Mouse (Mus musculus): ENCODE results near the gene Ubac2. TPM values are rescaled to one million over a fixed set of nuclear protein-coding genes. Genes with fewer than 3 reads are reported as not detected.

Ubac2 gene
- polyA plus RNA-seq, 1 experiment: 47.1 TPM

DNA sequence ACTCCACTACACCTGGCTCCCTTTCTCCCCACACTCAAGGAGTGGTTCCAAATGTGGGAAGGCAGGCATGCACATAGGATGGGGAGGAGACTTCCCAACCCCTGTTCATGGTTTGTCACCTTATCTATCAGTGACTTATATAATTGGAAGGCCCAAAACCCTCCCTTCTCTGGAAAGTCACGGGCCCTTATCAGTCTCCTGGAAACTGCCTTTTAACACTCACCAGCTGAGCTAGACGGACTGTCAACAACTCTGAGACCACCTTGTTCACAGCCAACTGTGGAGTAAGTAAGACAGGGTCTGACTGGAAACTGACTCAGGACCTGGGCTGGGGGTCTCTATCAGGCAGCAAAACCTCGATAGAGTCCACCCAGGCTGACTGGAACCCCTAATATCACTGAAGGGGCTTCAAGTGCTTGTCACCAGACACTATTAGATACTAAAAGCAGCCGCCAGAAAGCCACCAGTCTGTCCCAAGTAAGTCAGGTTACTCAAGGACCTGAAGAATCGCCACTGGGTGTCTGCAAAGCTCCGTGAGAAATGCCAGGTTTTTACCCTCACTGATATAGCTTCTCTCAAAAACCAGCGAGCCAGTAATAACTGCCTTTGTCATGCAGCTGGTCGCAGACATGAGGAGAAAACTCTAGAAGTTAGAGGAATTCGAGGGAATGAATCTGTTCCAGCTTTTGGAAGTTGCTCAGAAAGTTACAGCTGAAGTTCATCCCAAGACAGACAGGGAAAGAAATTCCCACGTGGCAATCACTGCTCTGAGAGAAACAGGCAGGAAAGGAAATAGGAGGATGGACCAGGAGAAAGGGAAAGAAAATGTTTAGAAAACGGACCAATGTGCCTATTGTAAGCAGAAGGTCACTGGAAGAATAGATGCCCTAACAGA is 190.6 kb downstream of the Ubac2 start:
- Histone ChIP-seq H3K4me1 (ENCODE audit: control insufficient read depth, insufficient read depth, low read length) (peaks cover 6% of the 10 kb centered on the region; the same call in 1 of the 2 replicates), H3K4me3 (replicated peaks; ENCODE audit: extremely low read depth, low read depth, low read length) (no peak overlapping the region)
- no peak for TF ChIP-seq CTCF (IDR thresholded peaks at IDR 0.05; ENCODE audit: insufficient read depth, low read length)
- no peak for TF ChIP-seq POLR2A (IDR thresholded peaks at IDR 0.05; ENCODE audit: borderline replicate concordance, extremely low read depth, low read depth, low read length)
- no peak for DNase-seq
- 41% methylated on average over 11 of the region's 11 CpGs for whole genome bisulfite sequencing

DNA sequence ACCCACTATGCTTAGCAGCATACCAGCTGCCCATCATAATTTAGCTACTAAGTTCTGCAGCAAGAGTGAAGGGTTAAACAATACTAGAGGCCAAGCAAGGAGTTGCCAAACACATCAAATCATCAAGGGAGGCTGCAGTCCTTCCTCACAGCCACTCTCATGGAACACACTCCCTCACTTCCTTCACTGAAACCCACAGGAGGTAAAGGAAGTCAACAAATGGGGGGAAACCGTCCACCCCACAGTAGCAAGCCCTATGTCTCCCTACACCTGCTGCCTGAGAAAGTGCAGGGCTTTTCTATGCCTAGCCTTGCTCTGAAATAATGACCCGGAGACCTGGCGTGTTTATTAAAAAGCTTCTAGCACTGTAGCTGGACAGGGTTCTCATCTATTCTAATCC is 191.5 kb downstream of the Ubac2 start:
- Histone ChIP-seq H3K4me1 (ENCODE audit: control insufficient read depth, insufficient read depth, low read length) (0 out of 2 replicates have a peak, but pooled peaks cover 6% of the 10 kb centered on the region), H3K4me3 (replicated peaks; ENCODE audit: extremely low read depth, low read depth, low read length) (no peak overlapping the region)
- 74% methylated on average over 3 of the region's 3 CpGs for WGBS
- no peak for TF ChIP-seq CTCF (IDR thresholded peaks at IDR 0.05; ENCODE audit: insufficient read depth, low read length)
- no peak for DNase-seq

Other genes starting within 250 kb of the Ubac2 start
- 62.3 and 73.3 TPM in 2 replicates for gene Dock9, start 80.8 kb upstream of the Ubac2 start, polyA plus RNA-seq (2012; rRNA removed)
- gene Gpr18, start 37.2 kb downstream of the Ubac2 start, polyA plus RNA-seq (2012; rRNA removed): 5.6 and 8.3 TPM in 2 replicates
- gene Gpr183, start 86.6 kb downstream of the Ubac2 start, polyA plus RNA-seq (2012; rRNA removed): 2.3 and 3.1 TPM in 2 replicates
- gene Timm8a2, start 156.1 kb downstream of the Ubac2 start, polyA plus RNA-seq (2012; rRNA removed): not detected in 2 replicates
- gene Tm9sf2, start 228.4 kb downstream of the Ubac2 start, polyA plus RNA-seq (2012; rRNA removed): 188 and 246 TPM in 2 replicates

All from lung, adult 2 months (tissue).